Mouse (Mus musculus) CH12.LX (cell line): ENCODE measurements around the gene Cntnap1. TPM values are rescaled to one million over a fixed set of nuclear protein-coding genes. Genes with fewer than 3 reads are reported as not detected.
A peak's percentile ranks its signal among the peaks of the same experiment; 100 is the strongest.

Source experiments
- DNase-seq: peaks from one replicate; pipeline ENCODE4 v3.0.0-alpha.2; 2013; ENCODE audit errors: extremely low read depth
- H3K27ac ChIP-seq: 2 replicates; pipeline ENCODE4 v1.5.1; 2012; ENCODE audit warnings: low read depth, mild to moderate bottlenecking, control low read depth, moderate library complexity; ENCODE audit not compliant: insufficient read depth
- H3K27me3 ChIP-seq: replicated peaks from 2 replicates; pipeline ENCODE3; 2012; ENCODE audit warnings: inconsistent platforms
- H3K36me3 ChIP-seq, 2 experiments: replicated peaks in 1 of 2; 2 replicates each; pipeline versions ENCODE3 to v1.6.1; 2012; ENCODE audit warnings: inconsistent platforms in 1 of 2, low read length in 1 of 2, mild to moderate bottlenecking in 1 of 2, mixed read lengths in 1 of 2, moderate library complexity in 1 of 2; ENCODE audit not compliant: control insufficient read depth in 1 of 2, insufficient read depth in 1 of 2
- H3K4me1 ChIP-seq, 2 experiments: 2 replicates each; pipeline ENCODE4 v1.6.1; 2012; ENCODE audit warnings: inconsistent platforms in 1 of 2, moderate library complexity in 1 of 2; ENCODE audit not compliant: insufficient read depth in 2 of 2, control insufficient read depth in 1 of 2
- H3K4me2 ChIP-seq: 2 replicates; pipeline ENCODE4 v1.6.1; 2012; ENCODE audit warnings: low read depth, mild to moderate bottlenecking, control low read depth; ENCODE audit not compliant: poor library complexity, insufficient read depth, severe bottlenecking
- H3K4me3 ChIP-seq, 3 experiments: fragments of 150-350 bp in 1 of 3; sonication (generic) in 1 of 3; replicated peaks in 1 of 3; 2 replicates each; pipeline versions ENCODE3 to v1.5.1; 2011 to 2012; ENCODE audit warnings: low read depth in 2 of 3, low read length in 2 of 3, mild to moderate bottlenecking in 2 of 3, moderate library complexity in 2 of 3, control low read depth in 1 of 3, improper control_type of control experiment in 1 of 3, inconsistent platforms in 1 of 3, mixed read lengths in 1 of 3; ENCODE audit not compliant: poor library complexity in 1 of 3
- H3K79me2 ChIP-seq: replicated peaks from 2 replicates; pipeline ENCODE4 v1.6.1; 2012; ENCODE audit warnings: mild to moderate bottlenecking, moderate library complexity; ENCODE audit not compliant: control insufficient read depth, poor library complexity, insufficient read depth, severe bottlenecking; ENCODE audit errors: extremely low read depth
- H3K9ac ChIP-seq: 2 replicates; pipeline ENCODE4 v1.6.1; 2012; ENCODE audit warnings: low read depth, mild to moderate bottlenecking, control low read depth, moderate library complexity; ENCODE audit not compliant: insufficient read depth
- H3K9me3 ChIP-seq: replicated peaks from 2 replicates; pipeline ENCODE3; 2012; ENCODE audit warnings: low read length, inconsistent platforms, mixed read lengths
- BHLHE40 ChIP-seq: IDR thresholded peaks from 2 replicates; pipeline ENCODE4 v1.6.1; 2011; ENCODE audit warnings: mild to moderate bottlenecking, low read depth, low read length, improper control_type of control experiment
- CHD1 ChIP-seq: IDR thresholded peaks from 2 replicates; pipeline ENCODE4 v1.6.1; 2012; ENCODE audit warnings: low read depth, low read length, improper control_type of control experiment, inconsistent platforms
- CHD2 ChIP-seq: IDR thresholded peaks from 2 replicates; pipeline ENCODE4 v1.6.1; 2011; ENCODE audit warnings: low read length, improper control_type of control experiment
- CTCF ChIP-seq, 2 experiments: IDR thresholded peaks in 1 of 2; conservative IDR thresholded peaks in 1 of 2; 2 replicates each; pipeline ENCODE4 v1.5.1; 2011 to 2012; ENCODE audit warnings: low read depth in 2 of 2, low read length in 2 of 2, improper control_type of control experiment in 1 of 2, inconsistent platforms in 1 of 2, mild to moderate bottlenecking in 1 of 2, moderate library complexity in 1 of 2
- E2F4 ChIP-seq: IDR thresholded peaks from 2 replicates; pipeline ENCODE4 v1.6.1; 2011; ENCODE audit warnings: low read depth, low read length, improper control_type of control experiment; ENCODE audit not compliant: insufficient replicate concordance
- ELF1 ChIP-seq: IDR thresholded peaks from 2 replicates; pipeline ENCODE4 v1.6.1; 2014; ENCODE audit warnings: low read depth, mild to moderate bottlenecking, inconsistent platforms, low read length, improper control_type of control experiment
- GABPA ChIP-seq: IDR thresholded peaks from 2 replicates; pipeline ENCODE4 v1.6.1; 2012; ENCODE audit warnings: low read depth, low read length, improper control_type of control experiment, inconsistent platforms; ENCODE audit not compliant: insufficient replicate concordance
- HCFC1 ChIP-seq: IDR thresholded peaks from 2 replicates; pipeline ENCODE4 v1.6.1; 2012; ENCODE audit warnings: low read depth, mild to moderate bottlenecking, inconsistent platforms, low read length, improper control_type of control experiment
- IRF4 ChIP-seq: IDR thresholded peaks from 2 replicates; pipeline ENCODE4 v1.6.1; 2014; ENCODE audit warnings: low read depth, mild to moderate bottlenecking, inconsistent platforms, low read length, improper control_type of control experiment
- JUND ChIP-seq: conservative IDR thresholded peaks from 2 replicates; pipeline ENCODE4 v1.6.1; 2011; ENCODE audit warnings: low read depth, low read length, improper control_type of control experiment
- MAX ChIP-seq: IDR thresholded peaks from 2 replicates; pipeline ENCODE4 v1.6.1; 2011; ENCODE audit warnings: low read length, improper control_type of control experiment
- MEF2A ChIP-seq: IDR thresholded peaks from 2 replicates; pipeline ENCODE4 v1.6.1; 2014; ENCODE audit warnings: low read depth, mild to moderate bottlenecking, inconsistent platforms, low read length, improper control_type of control experiment, borderline replicate concordance
- MXI1 ChIP-seq: IDR thresholded peaks from 2 replicates; pipeline ENCODE4 v1.6.1; 2011; ENCODE audit warnings: mild to moderate bottlenecking, low read depth, low read length, improper control_type of control experiment
- MYC ChIP-seq: IDR thresholded peaks from 2 replicates; pipeline ENCODE4 v1.6.1; 2011; ENCODE audit warnings: low read depth, mild to moderate bottlenecking, improper control_type of control experiment, low read length
- NELFE ChIP-seq: IDR thresholded peaks from 2 replicates; pipeline ENCODE4 v1.6.1; 2011; ENCODE audit warnings: low read depth, low read length, improper control_type of control experiment
- NRF1 ChIP-seq: IDR thresholded peaks from 2 replicates; pipeline ENCODE4 v1.6.1; 2014; ENCODE audit warnings: low read depth, mild to moderate bottlenecking, inconsistent platforms, low read length, improper control_type of control experiment, moderate library complexity
- POLR2A ChIP-seq: IDR thresholded peaks from 2 replicates; pipeline ENCODE4 v1.6.1; 2011; ENCODE audit warnings: low read depth, mild to moderate bottlenecking, improper control_type of control experiment, low read length
- POLR2AphosphoS2 ChIP-seq: IDR thresholded peaks from 2 replicates; pipeline ENCODE4 v1.6.1; 2011; ENCODE audit warnings: low read depth, low read length, improper control_type of control experiment
- RAD21 ChIP-seq: IDR thresholded peaks from 2 replicates; pipeline ENCODE4 v1.6.1; 2011; ENCODE audit warnings: low read depth, mild to moderate bottlenecking, low read length, improper control_type of control experiment, moderate library complexity
- RCOR1 ChIP-seq: conservative IDR thresholded peaks from 2 replicates; pipeline ENCODE4 v1.6.1; 2012; ENCODE audit warnings: low read depth, mild to moderate bottlenecking, inconsistent platforms, low read length, improper control_type of control experiment
- SIN3A ChIP-seq: IDR thresholded peaks from 2 replicates; pipeline ENCODE4 v1.6.1; 2012; ENCODE audit warnings: low read length, improper control_type of control experiment, inconsistent platforms
- SMC3 ChIP-seq: IDR thresholded peaks from 2 replicates; pipeline ENCODE4 v1.6.1; 2011; ENCODE audit warnings: low read depth, low read length, improper control_type of control experiment
- TCF12 ChIP-seq: IDR thresholded peaks from 2 replicates; pipeline ENCODE4 v1.6.1; 2014; ENCODE audit warnings: low read depth, mild to moderate bottlenecking, inconsistent platforms, low read length, improper control_type of control experiment
- USF1 ChIP-seq: IDR thresholded peaks from 2 replicates; pipeline ENCODE4 v1.6.1; 2014; ENCODE audit warnings: low read depth, mild to moderate bottlenecking, inconsistent platforms, low read length, improper control_type of control experiment
- USF2 ChIP-seq: conservative IDR thresholded peaks from 2 replicates; pipeline ENCODE4 v1.6.1; 2011; ENCODE audit warnings: low read depth, low read length, improper control_type of control experiment
- ZC3H11A ChIP-seq: IDR thresholded peaks from 2 replicates; pipeline ENCODE4 v1.6.1; 2012; ENCODE audit warnings: low read depth, mild to moderate bottlenecking, inconsistent platforms, low read length, improper control_type of control experiment
- ZKSCAN1 ChIP-seq: IDR thresholded peaks from 2 replicates; pipeline ENCODE4 v1.6.1; 2012; ENCODE audit warnings: low read depth, inconsistent platforms, low read length, improper control_type of control experiment, borderline replicate concordance
- ZMIZ1 ChIP-seq: IDR thresholded peaks from 2 replicates; pipeline ENCODE4 v1.6.1; 2012; ENCODE audit warnings: low read depth, mild to moderate bottlenecking, inconsistent platforms, low read length, improper control_type of control experiment
- ZNF384 ChIP-seq: IDR thresholded peaks from 2 replicates; pipeline ENCODE4 v1.6.1; 2012; ENCODE audit warnings: low read depth, low read length, improper control_type of control experiment, inconsistent platforms
- dilution Hi-C: fragments of 300-500 bp; cut with MboI; formaldehyde crosslinking; loops from 2 replicates; pipeline ENCODE4 v1.14.3; 2020; ENCODE audit warnings: low sequenced_read_pairs; ENCODE audit not compliant: extremely low pct_unique_long_range_greater_than_20kb, extremely low pct_ligation_motif_present
- in situ Hi-C: fragments of 300-500 bp; cut with MboI; formaldehyde crosslinking; loops from 3 replicates; pipeline ENCODE4 v1.14.3; 2019; ENCODE audit warnings: low sequenced_read_pairs, low pct_ligation_motif_present, low pct_unique_long_range_greater_than_20kb, mixed read lengths
- polyA plus RNA-seq: library from polyadenylated mRNA; unstranded; fragments of >175 nt; gene quantifications from 2 replicates; pipeline ENCODE4 v1.2.1, GENCODE M21; 2012; ENCODE audit warnings: low read depth; ENCODE audit not compliant: insufficient read length
- total RNA-seq, 2 experiments: library from RNA; depleted of rRNA; stranded (reverse); fragments of 300-350 nt in 1 of 2; fragments of >200 nt in 1 of 2; gene quantifications; 2 replicates each; pipeline ENCODE4 v1.2.3; 2012 to 2014

The Cntnap1 gene
- total and polyA plus RNA-seq, 3 experiments = 4.4 to 19.5 (median 15.6) TPM

- peaks cover 25% of the 10 kb centered on the region for H3K27me3 ChIP-seq
These were observed 55.2 kb downstream of the Cntnap1 start for GRCm38 (mm10) chr11:101225331-101226064.

DNA sequence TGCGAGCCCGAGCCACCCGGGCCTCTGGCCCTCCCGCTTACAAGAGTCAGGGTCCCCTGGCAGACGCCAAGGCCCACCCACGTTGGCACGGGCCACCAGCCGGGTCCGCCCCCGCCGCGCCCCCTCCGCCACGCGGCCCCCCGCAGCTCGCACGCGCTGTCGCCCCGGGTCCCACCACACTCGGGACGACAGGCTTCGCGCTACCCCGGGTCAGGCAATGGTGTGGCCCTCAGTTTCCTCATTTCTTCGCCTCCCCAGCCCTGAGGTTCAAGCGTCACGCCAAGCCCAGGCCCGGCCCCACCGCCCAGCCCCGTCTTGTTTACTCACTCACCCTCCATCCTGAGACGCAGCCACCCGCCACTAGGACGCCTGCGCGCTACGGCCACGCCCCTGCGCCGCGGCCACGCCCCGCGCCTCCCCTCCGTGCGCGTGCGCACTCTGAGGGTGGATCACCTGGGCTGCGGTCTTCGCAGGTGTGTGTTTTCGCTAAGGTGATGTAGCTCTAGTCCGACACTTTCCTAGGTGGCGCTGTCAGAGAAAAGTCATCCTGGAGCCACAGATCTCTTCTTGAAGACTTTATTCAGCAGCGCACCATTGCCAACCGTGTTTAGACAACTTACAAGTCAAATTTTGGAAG is 55.9 kb downstream of the Cntnap1 start, which contains the start of gene Ezh1:
Gene Ezh1 (minus strand): TSS at position 399 of the 637 bp plus-strand sequence.
- no peaks in the 10 kb centered on the region for H3K9me3 ChIP-seq
- peak within 1 kb of the TSS; percentile 83 to 95 (median 85) for H3K4me3 ChIP-seq
- peaks cover 30% of the 10 kb centered on the region for H3K27me3 ChIP-seq
- dilution Hi-C loops (no loop called here), in situ Hi-C loops (no loop called here)
- peak; percentile 81 for DNase-seq
- peak within 1 kb of the TSS; percentile 87 for H3K9ac ChIP-seq
- peaks cover 0 to 6% of the 10 kb centered on the region in 2 experiments for H3K36me3 ChIP-seq
- no peak within 1 kb of the TSS for H3K27ac ChIP-seq
- peaks cover 13% of the 10 kb centered on the region for H3K79me2 ChIP-seq
- H3K4me2 ChIP-seq = peak within 1 kb of the TSS; percentile 89
- H3K4me1 ChIP-seq = peaks cover 6 to 27% of the 10 kb centered on the region in 2 experiments
- TF ChIP-seq ZNF384 (no peak), USF2 (no peak; the same call in 1 of the 2 replicates), ZKSCAN1 (no peak), USF1 (peak; percentile 46), SMC3 (no peak), ELF1 (peak; percentile 63), RCOR1 (0 out of 2 replicates have a peak, but pooled peaks have one; percentile 41), NELFE (peak; percentile 84), TCF12 (peak; percentile 70), NRF1 (peak; percentile 99), IRF4 (no peak; the same call in 1 of the 2 replicates), CHD2 (no peak), HCFC1 (peak; percentile 60), BHLHE40 (peak; percentile 74), RAD21 (no peak), MAX (peak; percentile 83), MYC (no peak), GABPA (no peak), SIN3A (peak; percentile 94), MEF2A (0 out of 2 replicates have a peak, but pooled peaks have one; percentile 29), E2F4 (peak; percentile 38; the same call in 1 of the 2 replicates), ZMIZ1 (0 out of 2 replicates have a peak, but pooled peaks have one; percentile 51), ZC3H11A (no peak), CTCF (conservative IDR thresholded peaks at IDR 0.05 in 1 of 2, IDR thresholded peaks at IDR 0.05 in 1 of 2; ENCODE audit: low read depth in 2 of 2, low read length in 2 of 2) (peak in 1 of 2 experiments; percentile 44; a peak in 2 of 4 replicates), MXI1 (peak; percentile 94), CHD1 (no peak), POLR2AphosphoS2 (no peak), POLR2A (peak; percentile 67; the same call in 1 of the 2 replicates), JUND (no peak)

More at GRCm38 (mm10) chr11:101225331-101226064, 55.2 kb downstream of the Cntnap1 start:
- peak; percentile 25 for DNase-seq
- H3K4me3 ChIP-seq = peak overlapping the region; percentile 83 to 95 (median 85)
- in situ Hi-C loops = no loop called here
- no peaks in the 10 kb centered on the region for H3K9me3 ChIP-seq
- dilution Hi-C loops = no loop called here
- peaks cover 6 to 29% of the 10 kb centered on the region in 2 experiments for H3K4me1 ChIP-seq
- TF ChIP-seq ELF1 = peak; percentile 69
- no peak for TF ChIP-seq CHD1
- H3K36me3 ChIP-seq = peaks cover 0 to 6% of the 10 kb centered on the region in 2 experiments
- H3K4me2 ChIP-seq = peak overlapping the region; percentile 89
- H3K9ac ChIP-seq = peak overlapping the region; percentile 87
- H3K79me2 ChIP-seq = peaks cover 13% of the 10 kb centered on the region
- H3K27ac ChIP-seq = no peak overlapping the region
